Mouse (Mus musculus) stomach, postnatal 0 days (tissue): ENCODE results near the gene Dnah11. TPM values are rescaled to one million over a fixed set of nuclear protein-coding genes. Genes with fewer than 3 reads are reported as not detected.

Source experiments
- ATAC-seq: fragments of 200-750 bp; cut with Nextera tagmentation; 2 replicates; pipeline ENCODE4 v1.8.0; 2017; ENCODE audit not compliant: low FRiP score, low TSS enrichment
- DNase-seq: peaks from one replicate; pipeline ENCODE4 v3.0.0-alpha.2; 2016; ENCODE audit warnings: low spot score
- H3K27ac ChIP-seq: fragments of 300-500 bp; sonication (generic); replicated peaks from 2 replicates; pipeline ENCODE4 v1.5.1; 2014; ENCODE audit warnings: mild to moderate bottlenecking, control low read depth
- H3K27me3 ChIP-seq: fragments of 300-500 bp; sonication (generic); 2 replicates; pipeline ENCODE4 v1.6.1; 2014; ENCODE audit warnings: low read length; ENCODE audit not compliant: control insufficient read depth, insufficient read depth
- H3K36me3 ChIP-seq: fragments of 300-500 bp; sonication (generic); 2 replicates; pipeline ENCODE4 v1.6.1; 2014; ENCODE audit warnings: low read length, mixed read lengths; ENCODE audit not compliant: control insufficient read depth, insufficient read depth
- H3K4me1 ChIP-seq: fragments of 300-500 bp; sonication (generic); replicated peaks from 2 replicates; pipeline ENCODE4 v1.6.1; 2014; ENCODE audit warnings: antibody characterized with exemption; ENCODE audit not compliant: control insufficient read depth, insufficient read depth
- H3K4me2 ChIP-seq: fragments of 300-500 bp; sonication (generic); replicated peaks from 2 replicates; pipeline ENCODE4 v1.6.1; 2014; ENCODE audit warnings: low read depth, mild to moderate bottlenecking, control low read depth, moderate library complexity
- H3K4me3 ChIP-seq: fragments of 300-500 bp; sonication (generic); 2 replicates; pipeline ENCODE4 v1.5.1; 2014; ENCODE audit warnings: low read depth, low read length, control low read depth
- H3K9ac ChIP-seq: fragments of 300-500 bp; sonication (generic); 2 replicates; pipeline ENCODE4 v1.6.1; 2014; ENCODE audit warnings: mild to moderate bottlenecking, low read length, control low read depth, mixed read lengths
- H3K9me3 ChIP-seq: fragments of 300-500 bp; sonication (generic); 2 replicates; pipeline ENCODE4 v1.6.1; 2016; ENCODE audit warnings: low read length; ENCODE audit not compliant: control insufficient read depth
- CTCF ChIP-seq: IDR thresholded peaks from 2 replicates; pipeline ENCODE4 v1.5.1; 2016; ENCODE audit warnings: antibody characterized with exemption, low read depth, mild to moderate bottlenecking, moderate library complexity
- EP300 ChIP-seq: optimal IDR thresholded peaks from 2 replicates; pipeline ENCODE3; 2016; ENCODE audit warnings: antibody characterized with exemption
- WGBS: fragments of 180-500 bp; shearing (Covaris S2); extraction: QIAGEN DNeasy Blood & Tissue Kit; methylation state at CpG from one replicate; pipeline ENCODE4 v1.1.7; 2014; 5-methylcytosine and 5-hydroxymethylcytosine counted together
- polyA plus RNA-seq: library from polyadenylated mRNA; unstranded; fragments of >200 nt; fragmentation: Nextera tagmentation; extraction: Ambion mirVana; gene quantifications from 2 replicates; pipeline ENCODE4 v1.2.1, GENCODE M21; 2015

Gene Dnah11
- polyA plus RNA-seq, 1 experiment from 2014 or later, result 0.01 TPM

DNA sequence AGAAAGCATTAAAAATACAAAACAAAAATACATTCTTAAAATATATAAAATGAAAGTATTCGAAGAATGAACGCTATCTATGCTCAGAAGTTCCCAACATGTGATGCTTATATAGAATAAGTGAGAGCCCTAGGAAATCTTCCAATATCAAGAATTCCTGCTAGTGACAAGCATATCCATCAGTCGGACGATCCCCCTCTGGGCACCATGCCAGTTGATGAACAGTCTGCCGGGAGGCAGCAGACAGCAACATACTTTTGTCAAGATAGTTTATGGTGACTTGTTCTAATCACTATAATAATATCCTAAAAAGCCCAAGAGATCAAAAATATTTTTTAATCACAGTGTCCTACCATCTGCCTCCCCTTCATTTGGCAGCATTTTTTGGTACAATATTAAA is 114.7 kb downstream of the Dnah11 start:
- no peak for ATAC-seq
- no peak for DNase-seq
- TF ChIP-seq CTCF (no peak), EP300 (no peak)

DNA sequence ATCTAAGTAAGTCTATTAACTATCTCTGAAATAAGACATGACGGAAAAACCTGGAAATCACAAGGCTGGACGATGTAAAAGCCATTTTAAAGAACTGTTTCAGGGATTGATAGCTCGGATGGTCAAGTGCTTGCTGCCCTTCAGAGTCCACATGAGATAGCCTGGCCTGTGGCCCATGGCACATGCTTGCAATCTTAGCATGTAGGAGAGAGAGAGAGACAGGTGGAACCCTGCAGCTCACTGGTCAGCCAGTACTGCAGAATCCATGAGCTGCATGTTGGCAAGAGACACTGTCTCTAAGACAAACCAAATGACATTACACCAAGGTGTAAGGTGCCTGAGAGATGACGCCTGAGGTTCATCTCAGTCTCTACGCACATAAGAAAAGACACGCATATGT is 118.4 kb downstream of the Dnah11 start:
- Histone ChIP-seq H3K27ac (no peak overlapping the region), H3K36me3 (no peaks in the 10 kb centered on the region), H3K9me3 (no peaks in the 10 kb centered on the region), H3K27me3 (no peaks in the 10 kb centered on the region), H3K9ac (no peak overlapping the region), H3K4me3 (no peak overlapping the region), H3K4me1 (no peaks in the 10 kb centered on the region), H3K4me2 (no peak overlapping the region)
- WGBS, result 90% methylated on average over 6 of the region's 6 CpGs
- TF ChIP-seq EP300 (no peak), CTCF (no peak)
- DNase-seq (no peak), ATAC-seq (no peak)

More for the DNA sequence above, 114.7 kb downstream of the Dnah11 start:
- 58% methylated on average over 5 of the region's 5 CpGs for WGBS
- Histone ChIP-seq H3K4me3 (no peak overlapping the region), H3K4me1 (no peaks in the 10 kb centered on the region), H3K9me3 (no peaks in the 10 kb centered on the region), H3K27ac (no peak overlapping the region), H3K36me3 (no peaks in the 10 kb centered on the region), H3K9ac (no peak overlapping the region), H3K4me2 (no peak overlapping the region), H3K27me3 (no peaks in the 10 kb centered on the region)

DNA sequence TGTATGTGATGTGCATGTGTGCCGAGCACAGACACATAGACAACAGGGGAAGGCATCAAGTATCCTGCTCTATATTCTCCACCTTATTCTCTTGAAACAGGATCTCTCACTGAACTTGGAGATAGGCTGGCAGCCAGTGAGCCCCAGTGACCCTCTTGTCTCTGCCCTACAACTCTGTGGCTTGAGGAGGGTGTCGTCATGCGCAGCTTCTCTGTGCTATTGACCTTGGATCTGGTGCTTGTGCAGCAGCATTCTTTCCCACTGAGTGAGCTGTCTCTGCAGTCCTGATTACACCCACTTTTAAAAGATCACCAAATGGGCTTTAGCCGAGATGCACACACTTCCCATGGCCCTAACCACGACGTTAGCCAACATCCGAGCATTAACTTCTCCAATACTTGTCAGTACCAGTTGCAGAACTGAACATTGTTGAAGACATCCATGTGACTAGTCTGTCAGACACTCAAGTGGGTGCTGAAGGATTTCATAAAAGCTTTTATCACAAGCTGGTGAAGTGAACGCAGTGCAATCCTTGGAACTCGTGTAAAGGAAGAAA is 120.3 kb downstream of the Dnah11 start:
- Histone ChIP-seq H3K9ac (no peak overlapping the region), H3K27ac (no peak overlapping the region), H3K36me3 (no peaks in the 10 kb centered on the region), H3K4me3 (no peak overlapping the region), H3K4me2 (no peak overlapping the region), H3K27me3 (no peaks in the 10 kb centered on the region), H3K4me1 (no peaks in the 10 kb centered on the region), H3K9me3 (no peaks in the 10 kb centered on the region)
- TF ChIP-seq CTCF (no peak), EP300 (no peak)
- ATAC-seq, result no peak
- WGBS, result 78% methylated on average over 9 of the region's 9 CpGs
- no peak for DNase-seq

DNA sequence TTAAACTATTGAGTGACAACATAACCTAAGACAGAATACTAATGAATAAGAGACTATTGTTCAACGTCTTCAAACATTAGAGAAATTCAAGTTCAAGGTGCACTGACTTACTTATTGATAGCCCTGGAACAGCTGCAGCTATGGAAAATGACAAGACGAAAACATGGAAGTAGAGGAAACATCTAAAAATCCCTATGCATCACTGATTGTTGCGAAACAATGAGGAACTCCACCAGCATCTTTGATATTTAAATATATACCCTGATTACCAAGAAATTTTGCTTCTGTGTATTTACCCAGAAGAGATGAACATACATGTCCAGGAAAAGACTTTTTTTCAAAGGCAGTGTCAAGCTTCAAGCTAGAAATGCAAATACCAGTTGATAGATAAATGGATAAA is 122.0 kb downstream of the Dnah11 start:
- ATAC-seq, result no peak
- no peak overlapping the region for H3K4me3 ChIP-seq
- no peak overlapping the region for H3K4me2 ChIP-seq
- no peaks in the 10 kb centered on the region for H3K4me1 ChIP-seq
- 67% methylated on average over 3 of the region's 3 CpGs for WGBS
- no peak for DNase-seq
- no peaks in the 10 kb centered on the region for H3K9me3 ChIP-seq
- TF ChIP-seq EP300, result no peak
- no peak for TF ChIP-seq CTCF
- no peak overlapping the region for H3K9ac ChIP-seq
- no peak overlapping the region for H3K27ac ChIP-seq
- H3K27me3 ChIP-seq, result no peaks in the 10 kb centered on the region
- no peaks in the 10 kb centered on the region for H3K36me3 ChIP-seq

DNA sequence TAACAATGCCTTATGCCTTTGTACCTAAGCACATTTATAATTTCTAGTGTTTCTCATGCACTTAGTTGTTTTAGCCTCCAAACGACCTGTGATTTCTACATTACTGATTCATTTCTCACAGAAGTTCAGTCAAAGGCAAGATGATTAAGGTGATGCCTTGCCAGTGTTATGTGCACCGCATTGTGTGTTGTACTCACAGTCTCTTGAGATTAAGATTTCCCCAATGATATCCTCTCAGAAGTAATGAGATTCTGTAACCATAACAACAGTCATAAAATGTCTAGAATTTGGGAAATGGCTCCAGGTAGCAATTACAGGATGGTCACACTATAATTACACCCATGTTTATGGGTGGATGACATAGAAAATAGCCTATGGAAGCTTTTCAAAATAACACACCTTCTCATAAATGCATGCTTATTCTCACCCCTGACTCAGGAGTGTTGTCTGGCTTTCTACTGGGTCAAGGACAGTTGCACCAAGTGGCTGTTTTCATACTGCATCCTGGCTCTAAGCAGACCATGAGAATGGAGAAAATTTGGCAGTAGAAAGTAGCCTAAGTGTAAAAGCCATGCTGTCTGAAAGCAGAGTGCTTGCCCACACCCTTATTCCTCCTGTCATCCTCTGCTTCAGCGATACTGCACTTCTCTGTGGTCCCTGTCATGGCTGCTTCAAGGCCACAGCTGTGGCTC is 126.5 kb downstream of the Dnah11 start:
- H3K4me2 ChIP-seq, result no peak overlapping the region
- TF ChIP-seq CTCF (no peak), EP300 (no peak)
- H3K36me3 ChIP-seq, result no peaks in the 10 kb centered on the region
- H3K9me3 ChIP-seq, result no peaks in the 10 kb centered on the region
- H3K9ac ChIP-seq, result no peak overlapping the region
- no peak overlapping the region for H3K4me3 ChIP-seq
- DNase-seq (no peak), ATAC-seq (no peak)
- H3K27ac ChIP-seq, result no peak overlapping the region
- WGBS, result 74% methylated on average over 3 of the region's 3 CpGs
- H3K4me1 ChIP-seq, result no peaks in the 10 kb centered on the region
- no peaks in the 10 kb centered on the region for H3K27me3 ChIP-seq

DNA sequence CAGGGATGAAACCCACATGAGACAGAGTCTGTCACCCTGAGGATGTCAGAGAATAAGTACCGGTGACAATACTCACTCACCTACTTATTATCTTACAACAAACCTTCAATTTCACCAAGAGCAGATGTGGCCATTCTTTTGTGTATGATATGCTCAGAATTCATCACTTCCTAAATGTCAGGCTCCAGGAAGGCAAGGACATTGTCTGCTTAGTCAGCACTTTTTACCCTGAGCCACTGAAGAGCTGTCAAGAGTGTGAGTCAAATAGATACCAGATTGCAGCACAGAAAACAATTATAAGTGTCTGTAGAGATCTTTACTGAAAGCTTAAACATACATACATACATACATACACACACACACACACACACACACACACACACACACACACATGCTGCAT is 127.2 kb downstream of the Dnah11 start:
- no peaks in the 10 kb centered on the region for H3K9me3 ChIP-seq
- H3K27me3 ChIP-seq, result no peaks in the 10 kb centered on the region
- no peak overlapping the region for H3K4me3 ChIP-seq
- WGBS, result 95% methylated on average over 1 of the region's 1 CpGs
- H3K27ac ChIP-seq, result no peak overlapping the region
- no peak overlapping the region for H3K4me2 ChIP-seq
- no peaks in the 10 kb centered on the region for H3K36me3 ChIP-seq
- no peaks in the 10 kb centered on the region for H3K4me1 ChIP-seq
- ATAC-seq (no peak), DNase-seq (no peak)
- no peak for TF ChIP-seq EP300
- TF ChIP-seq CTCF, result no peak
- H3K9ac ChIP-seq, result no peak overlapping the region
